Mouse (Mus musculus) kidney, postnatal 0 days (tissue): ENCODE results near the gene Ankfy1. TPM values are rescaled to one million over a fixed set of nuclear protein-coding genes. Genes with fewer than 3 reads are reported as not detected.
"Not testable (repeated sequence)": the region's sequence is repeated elsewhere in the genome, so short reads cannot be mapped to it uniquely, and the experiment has no call there.

Experiments
- ATAC-seq: fragments of 200-750 bp; cut with Nextera tagmentation; replicated peaks from 2 replicates; pipeline ENCODE4 v1.8.0; 2017; ENCODE audit warnings: low read depth, moderate number of reproducible peaks, moderate TSS enrichment, moderate library complexity; ENCODE audit not compliant: low FRiP score
- DNase-seq: peaks from one replicate; pipeline ENCODE4 v3.0.0-alpha.2; 2016; ENCODE audit warnings: low spot score
- H3K27ac ChIP-seq: fragments of 300-500 bp; sonication (generic); 2 replicates; pipeline ENCODE4 v1.5.1; 2014; ENCODE audit warnings: mild to moderate bottlenecking
- H3K27me3 ChIP-seq: fragments of 300-500 bp; sonication (generic); 2 replicates; pipeline ENCODE4 v1.6.1; 2014; ENCODE audit warnings: low read length, mixed read lengths; ENCODE audit not compliant: insufficient read depth
- H3K36me3 ChIP-seq: fragments of 300-500 bp; sonication (generic); 2 replicates; pipeline ENCODE4 v1.6.1; 2014; ENCODE audit warnings: low read length, mixed read lengths; ENCODE audit not compliant: insufficient read depth
- H3K4me1 ChIP-seq: fragments of 300-500 bp; sonication (generic); replicated peaks from 2 replicates; pipeline ENCODE4 v1.6.1; 2014; ENCODE audit warnings: antibody characterized with exemption, low read length, mixed read lengths; ENCODE audit not compliant: insufficient read depth
- H3K4me2 ChIP-seq: fragments of 300-500 bp; sonication (generic); 2 replicates; pipeline ENCODE4 v1.6.1; 2014; ENCODE audit warnings: mild to moderate bottlenecking, low read length, moderate library complexity, mixed read lengths
- H3K4me3 ChIP-seq: fragments of 300-500 bp; sonication (generic); replicated peaks from 2 replicates; pipeline ENCODE4 v1.5.1; 2014; ENCODE audit warnings: low read depth, low read length
- H3K9ac ChIP-seq: fragments of 300-500 bp; sonication (generic); 2 replicates; pipeline ENCODE4 v1.6.1; 2014; ENCODE audit warnings: low read depth, low read length
- H3K9me3 ChIP-seq: fragments of 300-500 bp; sonication (generic); replicated peaks from 2 replicates; pipeline ENCODE4 v1.6.1; 2016; ENCODE audit warnings: low read length, inconsistent platforms, mixed read lengths
- CTCF ChIP-seq: IDR thresholded peaks from 2 replicates; pipeline ENCODE4 v1.5.1; 2016; ENCODE audit warnings: antibody characterized with exemption, low read depth, mild to moderate bottlenecking, moderate library complexity
- WGBS: fragments of 180-500 bp; shearing (Covaris S2); extraction: QIAGEN DNeasy Blood & Tissue Kit; methylation state at CpG from one replicate; pipeline ENCODE4 v1.1.7; 2014; 5-methylcytosine and 5-hydroxymethylcytosine counted together
- polyA plus RNA-seq: library from polyadenylated mRNA; unstranded; fragments of >200 nt; fragmentation: Nextera tagmentation; extraction: Ambion mirVana; gene quantifications from 2 replicates; pipeline ENCODE4 v1.2.1, GENCODE M21; 2015

Ankfy1 gene
- polyA plus RNA-seq, 1 experiment from 2014 or later = 11.8 TPM

- H3K9me3 ChIP-seq = no peaks in the 10 kb centered on the region
- no peak overlapping the region for H3K9ac ChIP-seq
- H3K27ac ChIP-seq = no peak overlapping the region
- ATAC-seq = no peak
- H3K27me3 ChIP-seq = no peaks in the 10 kb centered on the region
- 0 out of 2 replicates have a peak, but pooled peaks cover 4% of the 10 kb centered on the region for H3K4me1 ChIP-seq
- no peak for DNase-seq
- H3K36me3 ChIP-seq = no peaks in the 10 kb centered on the region
- no peak for TF ChIP-seq CTCF
- H3K4me2 ChIP-seq = no peak overlapping the region
- H3K4me3 ChIP-seq = no peak overlapping the region
These were observed 7.5 kb downstream of the Ankfy1 start for GRCm38 (mm10) chr11:72697323-72697722.

DNA sequence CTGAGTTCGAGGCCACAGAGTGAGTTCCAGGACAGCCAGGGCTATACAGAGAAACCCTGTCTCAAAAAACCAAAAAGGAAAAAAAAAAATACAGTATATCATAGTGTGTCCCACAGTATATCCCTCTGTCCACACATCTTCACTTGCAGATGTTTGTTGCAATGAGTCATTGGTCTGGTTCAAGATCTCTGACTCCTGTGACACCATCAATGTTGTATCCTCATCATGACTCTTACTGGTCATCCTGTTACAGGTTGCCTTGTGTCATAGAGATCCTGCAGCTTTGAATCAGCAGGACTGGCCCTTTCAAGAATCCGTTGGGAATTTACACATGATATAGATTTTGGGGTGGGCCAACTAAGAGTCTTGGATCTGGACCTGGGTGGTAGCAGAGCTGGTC, 15.3 kb downstream of the Ankfy1 start:
- not testable (repeated sequence) for ATAC-seq, H3K4me2 ChIP-seq, H3K4me1 ChIP-seq, H3K9ac ChIP-seq, H3K36me3 ChIP-seq, H3K27ac ChIP-seq, H3K4me3 ChIP-seq, DNase-seq, H3K27me3 ChIP-seq, H3K9me3 ChIP-seq
- WGBS = 89% methylated on average over 2 of the region's 2 CpGs

GRCm38 (mm10) chr11:72712721-72713120, 22.9 kb downstream of the Ankfy1 start:
- DNase-seq = no peak
- WGBS = 84% methylated on average over 5 of the region's 5 CpGs
- peaks cover 21% of the 10 kb centered on the region; the same call in 1 of the 2 replicates for H3K36me3 ChIP-seq
- H3K4me2 ChIP-seq = no peak overlapping the region
- no peak for TF ChIP-seq CTCF
- H3K27ac ChIP-seq = no peak overlapping the region
- ATAC-seq = no peak
- no peaks in the 10 kb centered on the region for H3K27me3 ChIP-seq
- no peaks in the 10 kb centered on the region for H3K4me1 ChIP-seq
- no peaks in the 10 kb centered on the region for H3K9me3 ChIP-seq
- H3K4me3 ChIP-seq = no peak overlapping the region
- H3K9ac ChIP-seq = no peak overlapping the region

DNA sequence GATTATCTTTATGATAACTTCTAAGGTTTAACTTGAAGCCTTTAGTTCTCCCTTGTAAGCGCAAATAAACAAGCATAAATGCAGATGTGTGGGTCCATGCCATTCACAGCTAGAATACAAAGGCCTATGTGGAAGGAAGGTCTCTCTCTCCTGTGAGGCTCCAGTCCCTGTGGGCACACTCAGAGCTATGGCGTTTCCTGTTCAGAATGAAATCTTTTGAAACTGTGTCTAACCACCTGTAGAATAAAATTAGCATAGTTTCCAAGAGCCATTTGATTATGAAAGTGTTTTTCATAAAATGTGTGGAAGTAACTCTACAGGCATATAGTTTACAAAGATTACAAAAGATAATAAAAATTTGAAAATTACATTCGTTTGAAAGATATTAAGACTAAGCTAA, 28.4 kb downstream of the Ankfy1 start:
- whole genome bisulfite sequencing = 88% methylated on average over 3 of the region's 3 CpGs
- no peaks in the 10 kb centered on the region for H3K4me1 ChIP-seq
- ATAC-seq (no peak), DNase-seq (no peak)
- H3K4me3 ChIP-seq = no peak overlapping the region
- TF ChIP-seq CTCF = no peak
- H3K27ac ChIP-seq = no peak overlapping the region
- no peak overlapping the region for H3K9ac ChIP-seq
- H3K36me3 ChIP-seq = peaks cover 20% of the 10 kb centered on the region; the same call in 1 of the 2 replicates
- no peak overlapping the region for H3K4me2 ChIP-seq
- H3K27me3 ChIP-seq = no peaks in the 10 kb centered on the region
- no peaks in the 10 kb centered on the region for H3K9me3 ChIP-seq

GRCm38 (mm10) chr11:72723165-72723564, 33.4 kb downstream of the Ankfy1 start:
- H3K9me3 ChIP-seq = no peaks in the 10 kb centered on the region
- ATAC-seq (no peak), DNase-seq (no peak)
- H3K4me3 ChIP-seq = no peak overlapping the region
- H3K4me2 ChIP-seq = no peak overlapping the region
- H3K4me1 ChIP-seq = no peaks in the 10 kb centered on the region
- no peaks in the 10 kb centered on the region for H3K27me3 ChIP-seq
- H3K9ac ChIP-seq = no peak overlapping the region
- H3K36me3 ChIP-seq = 0 out of 2 replicates have a peak, but pooled peaks cover 4% of the 10 kb centered on the region
- H3K27ac ChIP-seq = no peak overlapping the region
- no peak for TF ChIP-seq CTCF
- WGBS = 54% methylated on average over 2 of the region's 2 CpGs

DNA sequence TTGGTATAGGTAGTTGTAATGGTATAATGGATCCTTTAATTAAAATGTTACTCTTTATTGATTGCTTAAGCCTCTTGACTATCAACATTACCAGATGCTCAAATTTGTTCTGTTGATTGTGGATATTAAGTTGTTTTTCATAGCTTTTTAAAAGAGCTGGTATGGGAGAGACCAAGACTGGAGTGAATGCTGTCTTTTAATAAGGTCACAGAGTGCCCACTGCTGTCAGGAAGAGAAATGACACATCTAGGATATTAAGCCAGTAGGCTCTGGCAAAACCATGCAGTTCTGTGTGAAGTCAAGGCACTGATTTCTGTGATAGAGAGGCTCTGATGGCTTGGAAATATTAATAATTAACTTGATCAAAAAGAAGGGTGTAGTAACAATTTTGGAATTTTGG, 34.1 kb downstream of the Ankfy1 start:
- no peak for ATAC-seq
- TF ChIP-seq CTCF = peak; percentile 72

GRCm38 (mm10) chr11:72726023-72726422, 36.2 kb downstream of the Ankfy1 start:
- Histone ChIP-seq H3K27me3 (no peaks in the 10 kb centered on the region), H3K4me1 (no peaks in the 10 kb centered on the region), H3K9me3 (no peaks in the 10 kb centered on the region), H3K36me3 (peaks cover 28% of the 10 kb centered on the region), H3K9ac (no peak overlapping the region), H3K27ac (no peak overlapping the region), H3K4me3 (no peak overlapping the region), H3K4me2 (no peak overlapping the region)
- peak; percentile 63 for TF ChIP-seq CTCF
- ATAC-seq (no peak), DNase-seq (peak; percentile 56)

More for the DNA sequence above, 34.1 kb downstream of the Ankfy1 start:
- Histone ChIP-seq H3K4me3 (no peak overlapping the region), H3K9me3 (no peaks in the 10 kb centered on the region), H3K36me3 (0 out of 2 replicates have a peak, but pooled peaks cover 7% of the 10 kb centered on the region), H3K4me1 (no peaks in the 10 kb centered on the region), H3K27ac (no peak overlapping the region), H3K9ac (no peak overlapping the region), H3K27me3 (no peaks in the 10 kb centered on the region), H3K4me2 (no peak overlapping the region)
- peak; percentile 34 for DNase-seq
